Mouse (Mus musculus): ENCODE data around the gene Anapc13. TPM values are rescaled to one million over a fixed set of nuclear protein-coding genes. Genes with fewer than 3 reads are reported as not detected.

The Anapc13 gene
- polyA plus RNA-seq, 1 experiment from 2014 or later = 226 TPM

DNA sequence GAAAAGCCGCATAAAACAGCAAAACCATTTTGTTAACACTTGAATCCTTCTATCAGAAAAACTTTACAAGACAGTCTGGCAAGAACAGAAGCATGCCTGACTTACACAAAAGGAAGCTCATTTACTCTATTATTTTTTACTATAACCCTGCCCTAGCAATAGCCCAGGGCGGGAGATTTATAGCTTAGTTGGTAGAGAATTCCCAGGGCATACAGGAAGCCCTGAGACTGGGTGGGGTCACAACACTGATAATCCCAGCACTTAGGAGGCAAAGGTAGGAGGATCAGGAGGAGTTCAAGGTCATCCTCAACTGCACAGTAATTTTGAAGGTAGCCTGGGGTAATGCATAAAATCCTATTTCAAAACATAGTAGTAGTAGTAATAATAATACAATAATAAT is 24.4 kb upstream of the Anapc13 start:
- Histone ChIP-seq H3K9me3 (ENCODE audit: control insufficient read depth, low read depth, low read length) (no peaks in the 10 kb centered on the region), H3K4me1 (ENCODE audit: control insufficient read depth, insufficient read depth, low read length) (no peaks in the 10 kb centered on the region), H3K9ac (replicated peaks; ENCODE audit: low read depth, low read length) (no peak overlapping the region), H3K27ac (ENCODE audit: low read length) (no peak overlapping the region), H3K4me3 (ENCODE audit: low read depth, low read length) (no peak overlapping the region), H3K27me3 (ENCODE audit: control insufficient read depth, insufficient read depth, low read length) (no peaks in the 10 kb centered on the region), H3K36me3 (ENCODE audit: control insufficient read depth, insufficient read depth, low read length) (peaks cover 12% of the 10 kb centered on the region), H3K4me2 (replicated peaks; ENCODE audit: low read depth, low read length) (no peak overlapping the region)
- ATAC-seq (ENCODE audit: insufficient number of reproducible peaks, insufficient read depth, low FRiP score, low read depth) = no peak
- 93% methylated on average over 2 of the region's 2 CpGs for WGBS

DNA sequence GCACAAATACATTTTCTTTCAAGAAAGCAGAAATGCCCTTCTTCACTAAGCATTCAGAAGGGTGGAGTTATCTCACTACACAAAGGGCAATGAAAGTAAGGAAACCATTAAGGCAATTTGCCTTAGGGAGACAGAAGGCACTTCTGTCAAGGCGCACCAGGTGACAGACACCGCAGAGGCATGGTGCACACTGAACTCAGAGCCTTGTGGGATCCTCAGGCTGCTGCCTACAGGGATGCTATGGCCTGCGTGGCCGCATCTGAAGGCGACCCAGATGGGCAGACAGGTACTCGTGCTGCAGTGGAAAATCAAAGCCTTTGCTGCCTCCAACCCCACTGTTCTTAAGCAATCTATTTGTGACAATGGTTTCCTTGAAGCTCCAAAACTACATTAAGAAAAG is 20.9 kb upstream of the Anapc13 start:
- no peaks in the 10 kb centered on the region for H3K27me3 ChIP-seq (ENCODE audit: control insufficient read depth, insufficient read depth, low read length)
- no peaks in the 10 kb centered on the region for H3K9me3 ChIP-seq (ENCODE audit: control insufficient read depth, low read depth, low read length)
- H3K27ac ChIP-seq (ENCODE audit: low read length) = no peak overlapping the region
- no peak overlapping the region for H3K4me2 ChIP-seq (replicated peaks; ENCODE audit: low read depth, low read length)
- no peak overlapping the region for H3K4me3 ChIP-seq (ENCODE audit: low read depth, low read length)
- H3K4me1 ChIP-seq (ENCODE audit: control insufficient read depth, insufficient read depth, low read length) = no peaks in the 10 kb centered on the region
- no peak for ATAC-seq (ENCODE audit: insufficient number of reproducible peaks, insufficient read depth, low FRiP score, low read depth)
- no peak overlapping the region for H3K9ac ChIP-seq (replicated peaks; ENCODE audit: low read depth, low read length)
- 92% methylated on average over 6 of the region's 6 CpGs for WGBS
- H3K36me3 ChIP-seq (ENCODE audit: control insufficient read depth, insufficient read depth, low read length) = peaks cover 14% of the 10 kb centered on the region

DNA sequence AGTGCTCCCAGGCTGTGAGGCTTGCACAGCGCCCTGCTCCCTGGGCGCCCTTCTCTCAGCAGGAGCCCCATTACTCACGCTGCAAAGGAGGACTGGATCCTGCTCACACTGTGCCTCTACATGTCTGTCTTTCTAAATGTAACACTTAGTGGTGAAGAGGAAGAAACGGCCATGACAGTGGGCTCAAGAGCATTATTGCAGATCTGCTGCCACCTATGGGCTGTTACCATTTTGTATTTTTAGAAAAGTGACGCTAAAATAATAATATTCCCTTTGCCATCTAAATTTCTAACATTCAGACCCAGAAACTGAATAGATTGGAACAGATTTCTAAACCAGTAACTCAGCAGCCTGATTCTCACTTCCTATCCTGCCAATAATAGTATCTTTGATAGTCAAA is 18.6 kb upstream of the Anapc13 start:
- Histone ChIP-seq H3K9me3 (ENCODE audit: control insufficient read depth, low read depth, low read length) (no peaks in the 10 kb centered on the region), H3K36me3 (ENCODE audit: control insufficient read depth, insufficient read depth, low read length) (peaks cover 7% of the 10 kb centered on the region), H3K4me3 (ENCODE audit: low read depth, low read length) (no peak overlapping the region), H3K27ac (ENCODE audit: low read length) (no peak overlapping the region), H3K4me1 (ENCODE audit: control insufficient read depth, insufficient read depth, low read length) (no peaks in the 10 kb centered on the region), H3K9ac (replicated peaks; ENCODE audit: low read depth, low read length) (no peak overlapping the region), H3K27me3 (ENCODE audit: control insufficient read depth, insufficient read depth, low read length) (no peaks in the 10 kb centered on the region), H3K4me2 (replicated peaks; ENCODE audit: low read depth, low read length) (no peak overlapping the region)
- ATAC-seq (ENCODE audit: insufficient number of reproducible peaks, insufficient read depth, low FRiP score, low read depth) = no peak
- 70% methylated on average over 5 of the region's 5 CpGs for WGBS

DNA sequence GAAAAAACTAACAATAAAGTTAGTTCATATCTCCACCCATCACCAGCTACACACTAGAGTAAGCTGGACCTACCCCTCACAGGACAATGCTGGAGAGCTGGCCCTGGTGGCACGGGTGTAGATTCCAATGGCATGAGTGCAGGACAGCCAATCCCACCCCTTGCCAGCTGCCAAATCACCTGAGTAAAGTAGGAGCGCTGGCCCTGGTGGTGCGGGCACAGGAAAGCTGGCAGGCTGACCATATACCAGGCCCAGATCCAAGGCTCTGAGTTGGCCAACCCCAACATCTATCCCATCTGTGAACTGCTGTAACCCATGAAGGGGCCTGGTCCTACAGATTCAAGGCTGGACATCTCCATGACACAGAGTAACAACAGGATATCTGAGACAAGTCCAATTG is 16.9 kb upstream of the Anapc13 start:
- ATAC-seq (ENCODE audit: insufficient number of reproducible peaks, insufficient read depth, low FRiP score, low read depth) = no peak
- Histone ChIP-seq H3K9me3 (ENCODE audit: control insufficient read depth, low read depth, low read length) (no peaks in the 10 kb centered on the region), H3K27ac (ENCODE audit: low read length) (no peak overlapping the region), H3K4me1 (ENCODE audit: control insufficient read depth, insufficient read depth, low read length) (no peaks in the 10 kb centered on the region), H3K36me3 (ENCODE audit: control insufficient read depth, insufficient read depth, low read length) (peaks cover 14% of the 10 kb centered on the region), H3K9ac (replicated peaks; ENCODE audit: low read depth, low read length) (no peak overlapping the region), H3K4me3 (ENCODE audit: low read depth, low read length) (no peak overlapping the region), H3K27me3 (ENCODE audit: control insufficient read depth, insufficient read depth, low read length) (no peaks in the 10 kb centered on the region), H3K4me2 (replicated peaks; ENCODE audit: low read depth, low read length) (no peak overlapping the region)
- 91% methylated on average over 3 of the region's 3 CpGs for WGBS

DNA sequence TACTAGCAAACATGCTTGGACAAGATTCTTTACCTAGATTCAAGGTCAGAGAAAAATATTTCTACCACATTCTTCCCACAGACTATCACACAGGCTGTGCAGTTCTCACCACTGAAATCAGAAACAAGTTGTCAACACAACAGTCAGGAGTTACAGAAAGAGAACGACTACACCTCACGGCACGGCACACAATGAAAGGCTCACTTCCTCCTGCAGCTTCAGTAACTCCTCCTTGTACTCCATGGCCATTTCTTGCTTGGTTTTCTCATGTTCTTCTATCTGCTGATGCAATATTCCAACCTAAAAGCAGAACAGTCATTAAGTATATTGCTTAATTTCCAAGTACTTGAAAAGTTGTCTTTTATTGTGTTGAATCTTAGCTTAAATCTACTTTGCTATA is 11.0 kb upstream of the Anapc13 start:
- Histone ChIP-seq H3K9me3 (ENCODE audit: control insufficient read depth, low read depth, low read length) (no peaks in the 10 kb centered on the region), H3K4me3 (ENCODE audit: low read depth, low read length) (no peak overlapping the region), H3K4me2 (replicated peaks; ENCODE audit: low read depth, low read length) (no peak overlapping the region), H3K27ac (ENCODE audit: low read length) (no peak overlapping the region), H3K4me1 (ENCODE audit: control insufficient read depth, insufficient read depth, low read length) (no peaks in the 10 kb centered on the region), H3K36me3 (ENCODE audit: control insufficient read depth, insufficient read depth, low read length) (peaks cover 16% of the 10 kb centered on the region), H3K27me3 (ENCODE audit: control insufficient read depth, insufficient read depth, low read length) (no peaks in the 10 kb centered on the region), H3K9ac (replicated peaks; ENCODE audit: low read depth, low read length) (no peak overlapping the region)
- ATAC-seq (ENCODE audit: insufficient number of reproducible peaks, insufficient read depth, low FRiP score, low read depth) = no peak
- 79% methylated on average over 3 of the region's 3 CpGs for WGBS

DNA sequence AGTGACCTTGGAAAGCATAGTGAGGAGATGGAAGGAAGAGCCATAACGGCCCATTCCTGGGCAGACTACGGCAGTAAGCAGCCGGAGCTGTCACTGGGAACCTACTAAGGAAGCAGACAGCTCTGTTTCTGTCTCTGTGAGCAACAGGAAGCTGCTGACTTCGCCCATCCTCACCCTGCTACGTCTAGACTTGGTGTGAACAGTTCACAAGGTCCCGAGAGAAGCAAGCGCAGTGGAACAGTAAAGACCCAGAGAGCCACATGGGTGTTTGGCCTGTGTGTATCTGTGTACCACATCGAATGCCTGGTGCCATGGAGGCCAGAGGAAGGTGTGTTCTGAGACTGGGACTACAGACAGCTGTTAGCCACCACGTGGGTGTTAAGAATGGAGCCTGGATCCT is 9.8 kb upstream of the Anapc13 start:
- H3K36me3 ChIP-seq (ENCODE audit: control insufficient read depth, insufficient read depth, low read length) = peaks cover 13% of the 10 kb centered on the region
- 78% methylated on average over 9 of the region's 9 CpGs for WGBS

DNA sequence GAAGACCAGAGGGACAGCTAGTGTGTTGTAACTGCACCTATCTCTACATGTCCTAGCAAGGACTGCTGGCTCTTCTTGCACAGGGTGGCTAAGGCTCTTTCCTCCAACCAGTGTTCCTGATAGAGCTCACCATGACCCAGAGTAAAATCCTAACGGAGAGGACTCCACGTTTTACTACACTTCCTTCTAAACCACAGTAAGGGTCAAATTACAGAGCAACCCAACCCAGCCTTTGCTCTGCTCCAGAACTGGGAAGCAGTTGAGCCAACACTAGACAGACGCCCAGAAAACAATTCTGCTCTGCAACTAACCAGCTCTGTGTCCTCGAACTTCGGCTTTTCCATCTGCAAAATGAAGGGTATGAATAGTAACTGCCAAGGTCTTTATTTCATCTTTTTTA is 4.7 kb upstream of the Anapc13 start:
- 50% methylated on average over 5 of the region's 5 CpGs for WGBS

More for the DNA sequence above, 9.8 kb upstream of the Anapc13 start:
- Histone ChIP-seq H3K27me3 (ENCODE audit: control insufficient read depth, insufficient read depth, low read length) (no peaks in the 10 kb centered on the region), H3K9me3 (ENCODE audit: control insufficient read depth, low read depth, low read length) (no peaks in the 10 kb centered on the region), H3K27ac (ENCODE audit: low read length) (no peak overlapping the region), H3K4me3 (ENCODE audit: low read depth, low read length) (no peak overlapping the region), H3K4me1 (ENCODE audit: control insufficient read depth, insufficient read depth, low read length) (no peaks in the 10 kb centered on the region), H3K9ac (replicated peaks; ENCODE audit: low read depth, low read length) (no peak overlapping the region), H3K4me2 (replicated peaks; ENCODE audit: low read depth, low read length) (no peak overlapping the region)
- ATAC-seq (ENCODE audit: insufficient number of reproducible peaks, insufficient read depth, low FRiP score, low read depth) = no peak

DNA sequence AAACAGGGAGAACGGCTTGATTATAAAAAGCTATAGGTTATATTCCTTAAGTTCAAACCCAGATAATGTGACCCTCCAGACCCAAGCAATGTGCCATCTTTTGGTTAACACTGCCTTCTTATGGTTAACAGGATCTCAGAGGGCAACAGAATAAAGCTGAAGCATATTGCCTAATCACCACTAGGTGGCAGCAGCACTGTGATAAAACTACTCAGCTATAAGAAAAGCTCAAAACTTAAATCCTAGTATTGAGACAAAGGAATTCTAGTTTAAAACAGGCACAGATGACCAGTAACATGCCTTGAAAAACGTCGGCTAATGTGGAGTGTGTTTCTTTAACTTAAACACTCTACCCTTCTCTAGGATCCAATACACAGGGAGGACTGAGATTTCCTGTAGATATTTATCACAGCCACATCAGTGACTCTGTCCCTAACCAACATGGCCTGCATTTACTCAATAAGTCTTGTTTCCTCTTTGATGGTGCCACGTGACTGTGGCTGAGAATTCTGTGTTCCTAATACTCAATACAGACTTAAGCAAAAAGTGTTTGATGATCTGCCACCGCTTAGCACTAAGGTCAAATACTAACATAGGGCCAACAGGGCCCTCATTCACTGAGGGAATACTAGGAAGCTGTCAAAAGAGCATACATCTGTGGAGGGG is 3.8 kb upstream of the Anapc13 start:
- WGBS = 29% methylated on average over 5 of the region's 5 CpGs
- no peak for ATAC-seq (ENCODE audit: insufficient number of reproducible peaks, insufficient read depth, low FRiP score, low read depth)
- H3K4me2 ChIP-seq (replicated peaks; ENCODE audit: low read depth, low read length) = no peak overlapping the region
- H3K9ac ChIP-seq (replicated peaks; ENCODE audit: low read depth, low read length) = no peak overlapping the region
- H3K9me3 ChIP-seq (ENCODE audit: control insufficient read depth, low read depth, low read length) = no peaks in the 10 kb centered on the region
- H3K4me3 ChIP-seq (ENCODE audit: low read depth, low read length) = no peak overlapping the region
- no peaks in the 10 kb centered on the region for H3K27me3 ChIP-seq (ENCODE audit: control insufficient read depth, insufficient read depth, low read length)
- peaks cover 5% of the 10 kb centered on the region; the same call in 1 of the 2 replicates for H3K36me3 ChIP-seq (ENCODE audit: control insufficient read depth, insufficient read depth, low read length)
- peaks cover 4% of the 10 kb centered on the region; the same call in 1 of the 2 replicates for H3K4me1 ChIP-seq (ENCODE audit: control insufficient read depth, insufficient read depth, low read length)
- peak overlapping the region; percentile 23; the same call in 1 of the 2 replicates for H3K27ac ChIP-seq (ENCODE audit: low read length)

More for the DNA sequence above, 4.7 kb upstream of the Anapc13 start:
- Histone ChIP-seq H3K4me3 (ENCODE audit: low read depth, low read length) (no peak overlapping the region), H3K9ac (replicated peaks; ENCODE audit: low read depth, low read length) (no peak overlapping the region), H3K4me2 (replicated peaks; ENCODE audit: low read depth, low read length) (no peak overlapping the region), H3K9me3 (ENCODE audit: control insufficient read depth, low read depth, low read length) (no peaks in the 10 kb centered on the region), H3K36me3 (ENCODE audit: control insufficient read depth, insufficient read depth, low read length) (peaks cover 5% of the 10 kb centered on the region; the same call in 1 of the 2 replicates), H3K27me3 (ENCODE audit: control insufficient read depth, insufficient read depth, low read length) (no peaks in the 10 kb centered on the region), H3K4me1 (ENCODE audit: control insufficient read depth, insufficient read depth, low read length) (no peaks in the 10 kb centered on the region), H3K27ac (ENCODE audit: low read length) (no peak overlapping the region)
- no peak for ATAC-seq (ENCODE audit: insufficient number of reproducible peaks, insufficient read depth, low FRiP score, low read depth)

DNA sequence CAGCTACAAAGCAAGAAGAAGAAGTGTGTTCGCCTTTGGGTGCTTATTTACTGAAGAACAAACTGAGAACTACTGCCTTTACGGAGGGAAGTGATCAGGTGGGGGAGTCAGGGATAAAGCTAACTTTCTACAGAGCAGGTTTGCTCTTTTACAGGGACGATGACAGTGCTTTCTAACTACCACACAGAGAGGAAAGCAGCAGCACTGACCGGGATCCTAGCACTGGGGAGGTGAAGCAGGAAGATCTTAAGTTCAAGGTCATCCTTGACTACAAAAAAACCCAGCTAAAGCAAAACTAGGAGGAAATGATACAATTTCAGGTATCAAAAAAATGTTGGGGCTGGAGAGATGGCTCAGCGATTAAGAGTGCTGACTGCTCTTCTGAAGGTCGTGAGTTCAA is 3.2 kb upstream of the Anapc13 start:
- ATAC-seq (ENCODE audit: insufficient number of reproducible peaks, insufficient read depth, low FRiP score, low read depth) = no peak
- 77% methylated on average over 6 of the region's 6 CpGs for WGBS

More for the DNA sequence above, 3.2 kb upstream of the Anapc13 start:
- H3K4me2 ChIP-seq (replicated peaks; ENCODE audit: low read depth, low read length) = no peak overlapping the region
- H3K9me3 ChIP-seq (ENCODE audit: control insufficient read depth, low read depth, low read length) = no peaks in the 10 kb centered on the region
- H3K4me3 ChIP-seq (ENCODE audit: low read depth, low read length) = no peak overlapping the region
- no peak overlapping the region for H3K9ac ChIP-seq (replicated peaks; ENCODE audit: low read depth, low read length)
- no peak overlapping the region for H3K27ac ChIP-seq (ENCODE audit: low read length)
- H3K4me1 ChIP-seq (ENCODE audit: control insufficient read depth, insufficient read depth, low read length) = peaks cover 8% of the 10 kb centered on the region; the same call in 1 of the 2 replicates
- H3K27me3 ChIP-seq (ENCODE audit: control insufficient read depth, insufficient read depth, low read length) = no peaks in the 10 kb centered on the region
- H3K36me3 ChIP-seq (ENCODE audit: control insufficient read depth, insufficient read depth, low read length) = peaks cover 5% of the 10 kb centered on the region; the same call in 1 of the 2 replicates
